Mouse (Mus musculus): Measurements from ENCODE around the gene Rpl18a.

DNA sequence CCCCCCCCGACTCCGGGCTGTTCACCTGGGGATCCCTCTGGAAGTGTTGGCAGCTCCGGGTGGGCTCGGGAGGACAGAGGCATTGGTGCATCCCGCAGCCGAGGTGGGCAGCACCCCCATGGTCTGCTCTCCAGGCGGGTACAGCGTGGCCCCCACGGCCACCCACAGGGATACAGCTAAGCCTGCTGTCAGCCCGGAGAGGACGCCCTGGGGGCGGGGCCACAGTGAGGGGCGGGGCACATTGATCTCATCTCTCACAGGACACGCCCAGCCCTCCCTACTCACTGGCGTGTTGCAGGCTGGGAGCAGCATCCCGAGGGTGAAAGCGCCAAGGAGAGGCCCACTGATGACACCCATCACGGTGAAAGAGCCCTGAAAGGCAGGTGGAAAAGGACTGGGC is 9.5 kb downstream of the Rpl18a start:
- TF ChIP-seq CTCF (IDR thresholded peaks at IDR 0.05; ENCODE audit: borderline replicate concordance, extremely low read depth, insufficient read depth, insufficient read length) (no peak), POLR2A (IDR thresholded peaks at IDR 0.05; ENCODE audit: borderline replicate concordance, extremely low read depth, insufficient read depth, insufficient read length, poor library complexity, severe bottlenecking) (no peak)
